Mouse (Mus musculus) adrenal gland, adult (tissue): ENCODE measurements around the gene Cps1.

ENCODE experiments used
- DNase-seq, 2 experiments: peaks; one replicate each; pipeline ENCODE4 v3.0.0; 2022 to 2023; ENCODE audit warnings: low spot score in 1 of 2; ENCODE audit not compliant: inconsistent age in 2 of 2

Gene Cps1

GRCm38 (mm10) chr1:67234861-67235260, 112.0 kb downstream of the Cps1 start:
- no peak for DNase-seq

- no peak for DNase-seq
These were observed 112.8 kb downstream of the Cps1 start for GRCm38 (mm10) chr1:67235468-67236217.

GRCm38 (mm10) chr1:67238446-67238845, 115.6 kb downstream of the Cps1 start:
- no peak for DNase-seq

- DNase-seq: no peak
These were observed 116.1 kb downstream of the Cps1 start for GRCm38 (mm10) chr1:67238941-67239340.

- no peak for DNase-seq
These were observed 142.4 kb downstream of the Cps1 start for GRCm38 (mm10) chr1:67265222-67265621.

GRCm38 (mm10) chr1:67267972-67268371, 145.1 kb downstream of the Cps1 start:
- peak in 1 of 2 experiments; percentile 9 for DNase-seq

- peak in 1 of 2 experiments; percentile 8 for DNase-seq
These were observed 145.6 kb downstream of the Cps1 start for GRCm38 (mm10) chr1:67268450-67268849.

GRCm38 (mm10) chr1:67276270-67276669, 153.4 kb downstream of the Cps1 start:
- no peak for DNase-seq
